ENCODE assay signal across 10 mouse cellular contexts in the genomic region with DNA sequence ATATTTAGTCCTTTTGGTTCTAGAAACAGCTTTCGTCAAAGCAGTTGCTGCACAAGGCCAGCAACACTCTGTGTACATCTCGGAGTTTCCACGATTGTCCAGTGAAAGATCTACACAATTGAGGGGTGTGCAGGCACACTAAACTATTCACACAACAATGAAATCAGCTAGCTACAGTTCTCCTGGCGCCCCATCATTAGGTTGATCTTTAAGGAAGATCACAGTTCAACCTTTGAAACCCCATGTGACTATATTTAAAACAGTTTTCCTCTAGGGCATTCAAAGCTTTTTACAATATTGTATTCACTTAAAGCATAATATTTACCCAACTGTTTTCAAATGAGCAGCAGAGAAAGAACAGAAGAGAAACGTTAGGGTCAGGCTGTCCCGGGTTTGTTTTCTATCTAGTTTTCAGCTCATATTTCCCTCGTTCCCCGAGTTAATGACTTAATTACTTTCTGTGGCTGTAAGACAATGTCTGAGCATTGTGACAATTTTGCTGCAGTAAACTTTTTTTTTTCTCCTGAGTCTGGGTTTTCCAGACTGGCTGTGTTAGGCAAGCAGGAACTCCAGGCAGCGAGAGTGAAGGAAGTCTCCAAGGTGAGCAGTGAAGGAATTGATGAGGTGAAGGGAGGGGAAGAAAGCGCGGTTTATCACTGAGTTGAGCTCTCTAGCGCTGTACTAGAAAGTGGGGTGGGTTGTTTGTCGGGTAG. TPM values are rescaled to one million over a fixed set of nuclear protein-coding genes. Genes with fewer than 3 reads are reported as not detected.
A peak's percentile ranks its signal among the peaks of the same experiment; 100 is the strongest.
DNase-seq lines count a peak whose midpoint lies in the region; ATAC-seq and TF ChIP-seq lines count a peak whose summit lies in the region.
"Had no signal": no experiment of that assay in that cellular context is flagged by ENCODE, and none has a peak within 500 bp of the region (broad histone marks: within the 10 kb centered on the region; RNA-seq: fewer than 3 reads in every experiment).

No protein-coding gene starts in this region.

- intact Hi-C loops in heart, postnatal 25 days (cut with DNase I): no loop called here
- intact Hi-C loops in gastrocnemius, postnatal 36 days (cut with DNase I): no loop called here

- no peaks in the 10 kb centered on the region for H3K27me3 ChIP-seq in hindbrain, embryonic 14.5 days (ENCODE audit: control insufficient read depth, insufficient read depth, low read length)
- H3K27me3 ChIP-seq in liver, postnatal 0 days (ENCODE audit: insufficient read depth, low read length): 0 out of 2 replicates have a peak, but pooled peaks cover 3% of the 10 kb centered on the region
- H3K27me3 ChIP-seq in cerebellum, adult 2 months (ENCODE audit: control insufficient read depth, insufficient read depth, low read length): no peaks in the 10 kb centered on the region

- no peaks in the 10 kb centered on the region for H3K9me3 ChIP-seq in hindbrain, embryonic 14.5 days (ENCODE audit: control insufficient read depth, low read length)
- H3K9me3 ChIP-seq in liver, postnatal 0 days (ENCODE audit: low read length): no peaks in the 10 kb centered on the region

- no peaks in the 10 kb centered on the region for H3K36me3 ChIP-seq in hindbrain, embryonic 14.5 days (replicated peaks; ENCODE audit: control insufficient read depth, insufficient read depth)
- no peaks in the 10 kb centered on the region for H3K36me3 ChIP-seq in liver, postnatal 0 days (replicated peaks; ENCODE audit: insufficient read depth, low read length)

- DNase-seq in heart, adult 11 months: peak; percentile 18
- no peak for DNase-seq in heart, postnatal 25 days (ENCODE audit: low spot score)
- DNase-seq in layer of hippocampus, adult 2 months (ENCODE audit: low spot score in 2 of 2): no peak
- no peak for DNase-seq in layer of hippocampus, adult 9-11 months
- DNase-seq in hindbrain, embryonic 14.5 days (ENCODE audit: low spot score): no peak
- no peak for DNase-seq in liver, postnatal 0 days
- DNase-seq in cerebellum, adult 2 months: no peak
- no peak for DNase-seq in gastrocnemius, postnatal 36 days
- DNase-seq: adrenal gland, postnatal 36 days had no signal

- H3K9ac ChIP-seq in hindbrain, embryonic 14.5 days: no peak overlapping the region
- peak overlapping the region; percentile 16; the same call in 1 of the 2 replicates for H3K9ac ChIP-seq in liver, postnatal 0 days (replicated peaks)
- H3K9ac ChIP-seq: liver, embryonic 14.5 days had no signal

- H3K4me3 ChIP-seq in layer of hippocampus, adult 2 months: peak overlapping the region; percentile 29
- H3K4me3 ChIP-seq in hindbrain, embryonic 14.5 days (replicated peaks; ENCODE audit: low read length): no peak overlapping the region
- H3K4me3 ChIP-seq in liver, postnatal 0 days (ENCODE audit: low read depth, low read length): no peak overlapping the region
- no peak overlapping the region for H3K4me3 ChIP-seq in cerebellum, adult 2 months (replicated peaks; ENCODE audit: insufficient read depth, low read depth, low read length)

- no peak for TF ChIP-seq POLR2A in cerebellum, adult 2 months (IDR thresholded peaks at IDR 0.05; ENCODE audit: borderline replicate concordance, insufficient read depth, low read length)

- no peak for TF ChIP-seq CTCF in layer of hippocampus, adult 2 months (conservative IDR thresholded peaks at IDR 0.05)
- no peak for TF ChIP-seq CTCF in liver, postnatal 0 days (IDR thresholded peaks at IDR 0.05; ENCODE audit: low read depth)
- TF ChIP-seq CTCF in cerebellum, adult 2 months (IDR thresholded peaks at IDR 0.05; ENCODE audit: borderline replicate concordance, insufficient read depth, low read depth, low read length): no peak

- no peak for TF ChIP-seq EP300 in liver, postnatal 0 days (IDR thresholded peaks at IDR 0.05; ENCODE audit: low read depth)

- no peak overlapping the region for H3K27ac ChIP-seq in layer of hippocampus, adult 2 months
- no peak overlapping the region for H3K27ac ChIP-seq in hindbrain, embryonic 14.5 days
- no peak overlapping the region for H3K27ac ChIP-seq in liver, postnatal 0 days (ENCODE audit: low read depth)
- H3K27ac ChIP-seq in cerebellum, adult 2 months (ENCODE audit: insufficient read depth, low read length): no peak overlapping the region
- H3K27ac ChIP-seq: liver, embryonic 14.5 days had no signal

- 0 out of 2 replicates have a peak, but pooled peaks cover 4% of the 10 kb centered on the region for H3K4me1 ChIP-seq in hindbrain, embryonic 14.5 days (replicated peaks; ENCODE audit: control insufficient read depth, insufficient read depth, low read length)
- H3K4me1 ChIP-seq in liver, postnatal 0 days (ENCODE audit: insufficient read depth): no peaks in the 10 kb centered on the region
- no peaks in the 10 kb centered on the region for H3K4me1 ChIP-seq in cerebellum, adult 2 months (ENCODE audit: control insufficient read depth, insufficient read depth, low read length)

- no peak for ATAC-seq in hindbrain, embryonic 14.5 days (ENCODE audit: low FRiP score)
- ATAC-seq in liver, postnatal 0 days: no peak

- 58% methylated on average over 13 of the region's 13 CpGs for WGBS in hindbrain, embryonic 14.5 days
- WGBS in liver, postnatal 0 days (ENCODE audit: insufficient replicate concordance): 48% methylated on average over 13 of the region's 13 CpGs
- WGBS in cerebellum, adult 2 months: 59% methylated on average over 13 of the region's 13 CpGs

- H3K4me2 ChIP-seq in hindbrain, embryonic 14.5 days (replicated peaks): peak overlapping the region; percentile 22
- 0 out of 2 replicates have a peak overlapping the region, but pooled peaks have one; percentile 9 for H3K4me2 ChIP-seq in liver, postnatal 0 days (ENCODE audit: low read depth, low read length)

RNA-seq across cellular contexts. Expression of a gene that starts 38.2 kb away (rescaled TPM):
- 10 to 100 TPM; 41.1 to 43.4 TPM for total RNA-seq in heart, postnatal 25 days (2021)
- total RNA-seq in layer of hippocampus, adult 2 months (2021): 10 to 100 TPM; 45.9 to 47.6 TPM
- 8.6 and 8.7 TPM in 2 replicates for polyA plus RNA-seq in hindbrain, embryonic 14.5 days (2014; fragmentation: Nextera tagmentation; extraction: Ambion mirVana)
- 63.6 and 68.7 TPM in 2 replicates for polyA plus RNA-seq in liver, postnatal 0 days (2015; fragmentation: Nextera tagmentation; extraction: Ambion mirVana)
- 18.5 and 19.8 TPM in 2 replicates for polyA plus RNA-seq in cerebellum, adult 2 months (2012; rRNA removed)
- 1 to 10 TPM; 3.6 to 4.1 TPM for total RNA-seq in gastrocnemius, postnatal 36 days (2021)

RNA-seq across cellular contexts. Expression of a gene that starts 39.8 kb away (rescaled TPM):
- total RNA-seq in heart, postnatal 25 days (2021): 10 to 100 TPM; 29.1 to 33.7 TPM
- total RNA-seq in layer of hippocampus, adult 2 months (2021): 1 to 10 TPM; 2.9 to 3.0 TPM
- 2.6 and 2.7 TPM in 2 replicates for polyA plus RNA-seq in hindbrain, embryonic 14.5 days (2014; fragmentation: Nextera tagmentation; extraction: Ambion mirVana)
- polyA plus RNA-seq in liver, postnatal 0 days (2015; fragmentation: Nextera tagmentation; extraction: Ambion mirVana): 15.7 and 20.6 TPM in 2 replicates
- polyA plus RNA-seq in cerebellum, adult 2 months (2012; rRNA removed): 3.4 and 4.5 TPM in 2 replicates
- total RNA-seq in gastrocnemius, postnatal 36 days (2021): 1 to 10 TPM; 3.8 to 8.5 TPM

Comparison
In these comparisons a context has a peak if more than half of its experiments do, and no peak if none do; other contexts are left out.
1. RNA of a gene that starts 38.2 kb away (total RNA-seq): 45.9 to 47.6 TPM in layer of hippocampus, adult 2 months and 41.1 to 43.4 TPM in heart, postnatal 25 days; 3.6 to 4.1 TPM in gastrocnemius, postnatal 36 days; every median in the first group is over 4 times any median in the second.